Mouse (Mus musculus) heart, postnatal 25 days (tissue): ENCODE measurements around the gene Nr1i3. TPM values are rescaled to one million over a fixed set of nuclear protein-coding genes. Genes with fewer than 3 reads are reported as not detected.

Source experiments
- total RNA-seq, 2 experiments: library from RNA; stranded (reverse); gene quantifications; 2 replicates each; pipeline ENCODE4 v1.2.3; 2021

Nr1i3 gene
- total RNA-seq, 2 experiments from 2014 or later = not detected

Other genes starting within 250 kb of the Nr1i3 start
- 1 to 10 TPM; 6.9 to 7.1 TPM for gene Fcgr2b, start 237.4 kb upstream of the Nr1i3 start, total RNA-seq
- gene Fcgr4, start 195.1 kb upstream of the Nr1i3 start, total RNA-seq = under 1 TPM; 0.34 to 0.52 TPM
- gene Fcgr3, start 149.0 kb upstream of the Nr1i3 start, total RNA-seq = 10 to 100 TPM; 12.5 to 15.6 TPM
- 1 to 10 TPM in 1 of 2 experiments, under 1 TPM in 1; 0.34 to 1.1 TPM for gene Cfap126, start 100.1 kb upstream of the Nr1i3 start, total RNA-seq
- 1,000 to 10,000 TPM; 1,121 to 1,186 TPM for gene Sdhc, start 63.4 kb upstream of the Nr1i3 start, total RNA-seq
- gene Mpz, start 63.3 kb upstream of the Nr1i3 start, total RNA-seq = 1 to 10 TPM in 1 of 2 experiments, under 1 TPM in 1; 0.29 to 6.7 TPM
- 100 to 1,000 TPM; 253 to 281 TPM for gene Pcp4l1, start 17.7 kb upstream of the Nr1i3 start, total RNA-seq
- 100 to 1,000 TPM in 1 of 2 experiments, 10 to 100 TPM in 1; 88.9 to 101 TPM for gene Tomm40l, start 8.5 kb downstream of the Nr1i3 start, total RNA-seq
- 1 to 10 TPM; 2.9 to 3.0 TPM for gene Apoa2, start 11.1 kb downstream of the Nr1i3 start, total RNA-seq
- 10 to 100 TPM; 11.0 to 12.9 TPM for gene Fcer1g, start 20.4 kb downstream of the Nr1i3 start, total RNA-seq
- 1 to 10 TPM in 1 of 2 experiments, under 1 TPM in 1; 0.49 to 2.0 TPM for gene Adamts4, start 36.5 kb downstream of the Nr1i3 start, total RNA-seq
- 1,000 to 10,000 TPM; 1,437 to 1,441 TPM for gene Ndufs2, start 37.4 kb downstream of the Nr1i3 start, total RNA-seq
- gene B4galt3, start 56.4 kb downstream of the Nr1i3 start, total RNA-seq = 10 to 100 TPM; 16.4 to 17.8 TPM
- gene Ppox, start 67.2 kb downstream of the Nr1i3 start, total RNA-seq = 10 to 100 TPM; 13.4 to 13.7 TPM
- gene Usp21, start 74.0 kb downstream of the Nr1i3 start, total RNA-seq = 10 to 100 TPM; 19.7 to 21.3 TPM
- gene Ufc1, start 81.1 kb downstream of the Nr1i3 start, total RNA-seq = 10 to 100 TPM; 80.7 to 81.5 TPM
- gene Dedd, start 115.2 kb downstream of the Nr1i3 start, total RNA-seq = 10 to 100 TPM; 21.9 to 22.2 TPM
- 10 to 100 TPM; 26.1 to 29.9 TPM for gene Nit1, start 131.7 kb downstream of the Nr1i3 start, total RNA-seq
- gene Pfdn2, start 131.7 kb downstream of the Nr1i3 start, total RNA-seq = 10 to 100 TPM; 74.3 to 84.4 TPM
- gene Klhdc9, start 146.8 kb downstream of the Nr1i3 start, total RNA-seq = not detected
- gene Nectin4, start 156.1 kb downstream of the Nr1i3 start, total RNA-seq = under 1 TPM; 0.21 to 0.42 TPM
- 1 to 10 TPM; 2.7 TPM for gene Arhgap30, start 175.0 kb downstream of the Nr1i3 start, total RNA-seq
- gene Usf1, start 197.3 kb downstream of the Nr1i3 start, total RNA-seq = 10 to 100 TPM; 38.7 to 42.6 TPM
- 1 to 10 TPM; 1.2 to 1.6 TPM for gene Tstd1, start 204.9 kb downstream of the Nr1i3 start, total RNA-seq
- 10 to 100 TPM; 37.1 to 38.9 TPM for gene F11r, start 223.6 kb downstream of the Nr1i3 start, total RNA-seq